Mouse (Mus musculus) MEL (cell line): Measurements from ENCODE around the gene Gpr146.

Source experiments
- CHD2 ChIP-seq: IDR thresholded peaks from 2 replicates; pipeline ENCODE4 v1.6.1; 2011; ENCODE audit warnings: low read length, improper control_type of control experiment
- CTCF ChIP-seq, 3 experiments: IDR thresholded peaks in 2 of 3; conservative IDR thresholded peaks in 1 of 3; 2 replicates each; pipeline ENCODE4 v1.5.1; 2011 to 2012; ENCODE audit warnings: low read length in 3 of 3, low read depth in 2 of 3, mild to moderate bottlenecking in 2 of 3, improper control_type of control experiment in 1 of 3, inconsistent platforms in 1 of 3, mixed read lengths in 1 of 3, moderate library complexity in 1 of 3; ENCODE audit not compliant: control insufficient read depth in 1 of 3, insufficient read depth in 1 of 3, poor library complexity in 1 of 3, severe bottlenecking in 1 of 3
- GABPA ChIP-seq: IDR thresholded peaks from 2 replicates; pipeline ENCODE4 v1.6.1; 2012; ENCODE audit warnings: low read depth, mild to moderate bottlenecking, inconsistent platforms, low read length, improper control_type of control experiment, moderate library complexity
- HCFC1 ChIP-seq: IDR thresholded peaks from 2 replicates; pipeline ENCODE4 v1.6.1; 2012; ENCODE audit warnings: low read depth, mild to moderate bottlenecking, inconsistent platforms, low read length, improper control_type of control experiment, moderate library complexity
- UBTF ChIP-seq: IDR thresholded peaks from 2 replicates; pipeline ENCODE4 v1.6.1; 2012; ENCODE audit warnings: low read depth, mild to moderate bottlenecking, inconsistent platforms, low read length, improper control_type of control experiment, moderate library complexity, borderline replicate concordance; ENCODE audit not compliant: insufficient read depth

DNA sequence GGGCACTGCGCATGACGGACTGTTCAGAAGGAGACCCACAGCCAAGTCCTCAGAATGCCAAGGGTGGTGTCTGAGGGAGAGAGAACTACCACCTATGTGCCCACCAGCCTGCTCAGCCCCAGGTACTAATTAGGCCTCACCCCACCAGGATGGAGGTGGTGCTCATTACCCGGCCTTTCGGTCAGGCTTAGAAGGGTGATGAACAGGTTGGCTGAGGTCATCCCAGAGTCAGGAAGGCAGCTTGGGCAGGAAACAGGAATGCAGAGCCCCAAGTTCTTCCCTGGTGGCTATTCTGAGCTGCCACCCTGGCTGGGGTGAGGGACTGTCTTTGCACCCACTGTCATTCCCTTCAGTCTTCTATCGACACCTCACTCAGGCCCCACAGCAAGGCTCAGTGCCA, 8.6 kb downstream of the Gpr146 start:
- TF ChIP-seq CTCF (IDR thresholded peaks at IDR 0.05 in 2 of 3, conservative IDR thresholded peaks at IDR 0.05 in 1 of 3; ENCODE audit: control insufficient read depth in 1 of 3, insufficient read depth in 1 of 3, low read depth in 2 of 3, low read length in 3 of 3, poor library complexity in 1 of 3, severe bottlenecking in 1 of 3): no peak
- no peak for TF ChIP-seq GABPA
- TF ChIP-seq UBTF: no peak
- TF ChIP-seq HCFC1: no peak
- no peak for TF ChIP-seq CHD2
